Mouse (Mus musculus): ENCODE results near the gene Thap12. TPM values are rescaled to one million over a fixed set of nuclear protein-coding genes. Genes with fewer than 3 reads are reported as not detected.

Gene Thap12
- 10.0 and 11.7 TPM in 2 replicates for polyA plus RNA-seq (2012; rRNA removed)

GRCm38 (mm10) chr7:98702283-98703240 is at the start of gene Thap12:
Thap12 (plus strand) TSS chr7:98703103.

GRCm38 (mm10) chr7:98656531-98657221 is 46.2 kb upstream of the Thap12 start, which contains the start of gene Emsy:
Emsy (minus strand) TSS chr7:98656783.

Other genes starting within 250 kb of the Thap12 start
- gene Lrrc32, start 213.8 kb upstream of the Thap12 start, polyA plus RNA-seq (2012; rRNA removed): 3.9 TPM in 2 replicates
- gene Emsy, start 46.3 kb upstream of the Thap12 start, polyA plus RNA-seq (2012; rRNA removed): 7.7 and 9.0 TPM in 2 replicates
- 0.68 and 0.71 TPM in 2 replicates for gene Wnt11, start 132.0 kb downstream of the Thap12 start, polyA plus RNA-seq (2012; rRNA removed)

Data from liver, embryonic 14 days (tissue).